Mouse (Mus musculus) lung, embryonic 15.5 days (tissue): ENCODE results near the gene Sult6b2. TPM values are rescaled to one million over a fixed set of nuclear protein-coding genes. Genes with fewer than 3 reads are reported as not detected.
A peak's percentile ranks its signal among the peaks of the same experiment; 100 is the strongest.

Source experiments
- ATAC-seq: fragments of 200-750 bp; cut with Nextera tagmentation; 2 replicates; pipeline ENCODE4 v1.8.0; 2017; ENCODE audit warnings: moderate number of reproducible peaks, borderline replicate concordance; ENCODE audit not compliant: low FRiP score, low TSS enrichment; ENCODE audit errors: extremely low read depth
- H3K27ac ChIP-seq: fragments of 300-500 bp; sonication (generic); 2 replicates; pipeline ENCODE4 v1.5.1; 2015; ENCODE audit warnings: moderate library complexity, mild to moderate bottlenecking, inconsistent platforms
- H3K27me3 ChIP-seq: fragments of 300-500 bp; sonication (generic); 2 replicates; pipeline ENCODE4 v1.6.1; 2015; ENCODE audit warnings: inconsistent platforms
- H3K36me3 ChIP-seq: fragments of 300-500 bp; sonication (generic); 2 replicates; pipeline ENCODE4 v1.6.1; 2015; ENCODE audit warnings: inconsistent platforms
- H3K4me1 ChIP-seq: fragments of 300-500 bp; sonication (generic); 2 replicates; pipeline ENCODE4 v1.6.1; 2015; ENCODE audit warnings: inconsistent platforms
- H3K4me2 ChIP-seq: fragments of 300-500 bp; sonication (generic); 2 replicates; pipeline ENCODE4 v1.6.1; 2015; ENCODE audit warnings: inconsistent platforms, mild to moderate bottlenecking, moderate library complexity
- H3K4me3 ChIP-seq: fragments of 300-500 bp; sonication (generic); 2 replicates; pipeline ENCODE4 v1.5.1; 2015; ENCODE audit warnings: mild to moderate bottlenecking, inconsistent platforms
- H3K9ac ChIP-seq: fragments of 300-500 bp; sonication (generic); 2 replicates; pipeline ENCODE4 v1.6.1; 2015; ENCODE audit warnings: inconsistent platforms
- H3K9me3 ChIP-seq: fragments of 300-500 bp; sonication (generic); 2 replicates; pipeline ENCODE4 v1.6.1; 2016; ENCODE audit warnings: inconsistent platforms
- WGBS: fragments of 180-500 bp; shearing (Covaris S2); methylation state at CpG from one replicate; pipeline ENCODE4 v1.1.7; 2015; 5-methylcytosine and 5-hydroxymethylcytosine counted together
- polyA plus RNA-seq: library from polyadenylated mRNA; unstranded; fragments of >200 nt; fragmentation: Nextera tagmentation; extraction: Ambion mirVana; gene quantifications from 2 replicates; pipeline ENCODE4 v1.2.1, GENCODE M21; 2015

The Sult6b2 gene
- polyA plus RNA-seq, 1 experiment from 2014 or later, result not detected

GRCm38 (mm10) chr6:142746765-142747164, 57.5 kb downstream of the Sult6b2 start:
- peaks cover 17% of the 10 kb centered on the region for H3K4me1 ChIP-seq
- 34% methylated on average over 7 of the region's 7 CpGs for WGBS
- H3K27me3 ChIP-seq, result no peaks in the 10 kb centered on the region
- no peaks in the 10 kb centered on the region for H3K36me3 ChIP-seq
- peak overlapping the region; percentile 40; the same call in 1 of the 2 replicates for H3K27ac ChIP-seq
- peak overlapping the region; percentile 28 for H3K4me2 ChIP-seq
- no peaks in the 10 kb centered on the region for H3K9me3 ChIP-seq
- no peak overlapping the region for H3K9ac ChIP-seq
- H3K4me3 ChIP-seq, result no peak overlapping the region
- no peak for ATAC-seq

DNA sequence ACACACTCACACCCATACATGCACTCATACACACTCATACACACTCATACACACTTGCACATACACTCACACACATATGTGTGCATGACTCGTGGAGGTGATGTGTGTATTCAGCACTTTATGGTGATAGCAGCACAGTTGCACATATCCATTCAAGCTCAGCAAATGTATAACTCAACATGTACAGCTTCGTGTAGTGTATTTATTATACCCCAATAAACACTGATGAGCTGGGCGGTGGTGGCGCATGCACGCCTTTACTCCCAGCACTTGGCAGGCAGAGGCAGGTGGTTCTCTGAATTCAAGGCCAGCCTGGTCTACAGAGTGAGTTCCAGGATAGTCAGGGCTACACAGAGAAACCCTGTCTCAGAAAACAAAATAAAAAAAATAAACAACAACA, 58.8 kb downstream of the Sult6b2 start:
- Histone ChIP-seq H3K27ac (no peak overlapping the region), H3K4me3 (no peak overlapping the region), H3K27me3 (no peaks in the 10 kb centered on the region), H3K36me3 (no peaks in the 10 kb centered on the region), H3K9ac (no peak overlapping the region), H3K4me2 (no peak overlapping the region), H3K4me1 (peaks cover 17% of the 10 kb centered on the region), H3K9me3 (no peaks in the 10 kb centered on the region)
- WGBS, result 84% methylated on average over 5 of the region's 5 CpGs
- no peak for ATAC-seq

DNA sequence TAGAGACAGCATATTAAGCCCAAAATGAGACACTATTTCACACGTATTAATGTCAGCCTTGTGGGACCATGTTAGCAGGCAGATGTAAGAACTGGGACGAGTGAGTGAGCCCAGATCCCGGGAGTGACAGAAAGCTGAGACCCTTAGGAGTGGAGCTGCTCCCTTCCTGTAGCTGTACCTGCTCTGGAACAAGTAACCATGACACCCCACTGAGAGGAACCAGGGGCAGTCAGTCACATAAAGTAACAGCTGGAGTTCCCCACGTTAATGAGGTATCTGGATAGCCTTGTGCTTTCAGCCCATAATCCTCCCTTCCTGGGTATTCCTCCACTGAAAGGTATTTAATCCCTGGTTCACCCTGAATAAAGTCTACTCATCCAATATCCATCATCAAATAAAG, 61.1 kb downstream of the Sult6b2 start:
- no peak overlapping the region for H3K4me2 ChIP-seq
- no peak overlapping the region for H3K4me3 ChIP-seq
- WGBS, result 62% methylated on average over 4 of the region's 4 CpGs
- peaks cover 12% of the 10 kb centered on the region for H3K4me1 ChIP-seq
- no peak overlapping the region for H3K9ac ChIP-seq
- no peaks in the 10 kb centered on the region for H3K27me3 ChIP-seq
- no peaks in the 10 kb centered on the region for H3K9me3 ChIP-seq
- no peak overlapping the region for H3K27ac ChIP-seq
- H3K36me3 ChIP-seq, result no peaks in the 10 kb centered on the region
- ATAC-seq, result no peak

- peaks cover 4% of the 10 kb centered on the region for H3K4me1 ChIP-seq
- no peak overlapping the region for H3K4me3 ChIP-seq
- no peak overlapping the region for H3K9ac ChIP-seq
- no peaks in the 10 kb centered on the region for H3K36me3 ChIP-seq
- H3K9me3 ChIP-seq, result no peaks in the 10 kb centered on the region
- H3K4me2 ChIP-seq, result no peak overlapping the region
- H3K27me3 ChIP-seq, result no peaks in the 10 kb centered on the region
- WGBS, result 82% methylated on average over 6 of the region's 6 CpGs
- no peak overlapping the region for H3K27ac ChIP-seq
- ATAC-seq, result no peak
Observed at GRCm38 (mm10) chr6:142741763-142742162, 62.5 kb downstream of the Sult6b2 start.

DNA sequence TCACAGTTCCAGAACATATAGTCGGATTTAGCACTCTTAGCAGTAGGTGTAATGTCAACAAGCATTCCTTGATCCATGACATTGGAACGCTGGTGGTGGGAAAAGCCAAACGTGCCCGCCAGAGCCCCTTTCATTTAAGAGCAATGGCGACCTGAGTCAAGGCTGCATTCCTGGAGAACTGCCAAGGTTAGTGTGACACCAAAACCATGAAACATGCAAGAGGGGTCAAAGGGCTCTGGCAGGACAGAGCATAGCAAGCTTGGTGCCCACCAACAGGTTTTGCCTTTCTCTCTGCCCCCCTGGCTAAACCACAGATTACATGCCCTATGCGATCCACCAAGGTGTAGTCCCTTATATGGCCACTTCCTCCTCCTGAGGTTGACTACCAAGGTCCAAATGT, 65.7 kb downstream of the Sult6b2 start:
- no peak overlapping the region for H3K4me2 ChIP-seq
- no peaks in the 10 kb centered on the region for H3K36me3 ChIP-seq
- H3K9me3 ChIP-seq, result no peaks in the 10 kb centered on the region
- no peak overlapping the region for H3K4me3 ChIP-seq
- H3K27ac ChIP-seq, result no peak overlapping the region
- H3K9ac ChIP-seq, result no peak overlapping the region
- H3K27me3 ChIP-seq, result no peaks in the 10 kb centered on the region; the same call in 1 of the 2 replicates
- no peaks in the 10 kb centered on the region for H3K4me1 ChIP-seq
- 52% methylated on average over 6 of the region's 6 CpGs for WGBS
- no peak for ATAC-seq

DNA sequence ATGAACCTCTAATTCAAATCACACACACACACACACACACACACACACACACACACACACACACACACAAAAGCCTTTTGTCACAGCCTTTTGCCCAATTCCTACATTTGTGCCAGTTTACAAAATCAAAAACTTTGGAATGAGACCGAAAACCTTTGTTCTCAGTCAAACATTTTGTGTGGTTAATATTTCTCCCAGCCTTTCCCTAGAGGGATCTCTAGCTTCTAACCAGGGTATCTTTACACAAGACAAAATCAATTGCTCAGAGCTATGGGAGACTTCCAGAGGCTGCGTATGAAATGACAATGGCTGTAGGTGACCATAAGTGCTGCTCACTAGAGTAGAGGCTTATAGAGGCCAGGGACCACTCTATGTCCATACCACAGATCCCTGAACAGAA, 66.1 kb downstream of the Sult6b2 start:
- no peak for ATAC-seq
- WGBS, result 83% methylated on average over 2 of the region's 2 CpGs
- no peak overlapping the region for H3K4me2 ChIP-seq
- no peaks in the 10 kb centered on the region for H3K36me3 ChIP-seq
- no peaks in the 10 kb centered on the region for H3K9me3 ChIP-seq
- H3K27ac ChIP-seq, result no peak overlapping the region
- H3K27me3 ChIP-seq, result no peaks in the 10 kb centered on the region; the same call in 1 of the 2 replicates
- H3K4me3 ChIP-seq, result no peak overlapping the region
- no peaks in the 10 kb centered on the region for H3K4me1 ChIP-seq
- H3K9ac ChIP-seq, result no peak overlapping the region

DNA sequence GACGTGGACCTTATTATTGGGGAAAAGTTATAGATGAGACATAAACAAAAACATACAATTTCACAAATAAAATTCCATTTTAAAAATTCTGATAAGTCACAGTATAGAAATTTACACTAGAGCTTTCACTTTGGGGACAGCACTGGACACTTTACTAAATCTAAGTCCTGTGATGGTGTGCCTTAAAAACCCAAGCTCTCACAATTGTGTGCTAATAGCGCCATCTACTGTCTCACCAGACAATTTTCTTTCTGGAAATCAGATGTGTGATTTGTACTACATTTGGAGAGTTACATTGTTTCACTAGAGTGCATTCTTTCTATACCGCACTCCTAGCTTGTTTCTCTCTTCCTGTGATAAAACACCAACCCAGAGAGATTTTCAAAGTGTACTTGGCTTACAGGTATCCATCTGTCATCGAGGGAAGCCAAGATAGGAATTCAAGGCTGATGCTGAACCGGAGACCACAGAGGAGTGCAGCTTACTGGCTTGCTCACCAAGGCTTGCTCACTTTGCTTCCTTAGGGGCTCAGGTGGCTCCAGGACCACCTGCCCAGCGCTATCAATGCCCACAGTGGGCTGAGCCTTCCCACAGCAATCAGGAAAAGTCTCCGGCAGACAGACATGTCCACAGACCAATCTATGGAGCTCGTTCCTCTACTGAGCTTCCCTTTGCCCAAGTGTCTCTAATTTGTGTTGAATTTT, 68.8 kb downstream of the Sult6b2 start:
- Histone ChIP-seq H3K27ac (no peak overlapping the region), H3K4me2 (no peak overlapping the region), H3K27me3 (no peaks in the 10 kb centered on the region; the same call in 1 of the 2 replicates), H3K4me1 (no peaks in the 10 kb centered on the region), H3K4me3 (no peak overlapping the region), H3K9ac (no peak overlapping the region), H3K36me3 (no peaks in the 10 kb centered on the region), H3K9me3 (no peaks in the 10 kb centered on the region)
- ATAC-seq, result peak; percentile 48; the same call in 1 of the 2 replicates
- WGBS, result 41% methylated on average over 8 of the region's 8 CpGs

Other genes with a start within 250 kb of the Sult6b2 start
- gene Kcnj8, start 232.9 kb downstream of the Sult6b2 start, polyA plus RNA-seq, result 18.3 and 19.7 TPM in 2 replicates
- gene Abcc9, start 102.2 kb downstream of the Sult6b2 start, polyA plus RNA-seq, result 4.8 and 5.3 TPM in 2 replicates
- gene Cmas, start 47.8 kb downstream of the Sult6b2 start, polyA plus RNA-seq, result 68.3 and 68.9 TPM in 2 replicates
- 0.42 and 0.46 TPM in 2 replicates for gene St8sia1, start 159.9 kb upstream of the Sult6b2 start, polyA plus RNA-seq